Mouse (Mus musculus): ENCODE data around the gene Btrc. TPM values are rescaled to one million over a fixed set of nuclear protein-coding genes. Genes with fewer than 3 reads are reported as not detected.
A peak's percentile ranks its signal among the peaks of the same experiment; 100 is the strongest.

Btrc gene
- total and polyA plus RNA-seq, 3 experiments, result 14.2 to 30.3 TPM; not detected in 1

DNA sequence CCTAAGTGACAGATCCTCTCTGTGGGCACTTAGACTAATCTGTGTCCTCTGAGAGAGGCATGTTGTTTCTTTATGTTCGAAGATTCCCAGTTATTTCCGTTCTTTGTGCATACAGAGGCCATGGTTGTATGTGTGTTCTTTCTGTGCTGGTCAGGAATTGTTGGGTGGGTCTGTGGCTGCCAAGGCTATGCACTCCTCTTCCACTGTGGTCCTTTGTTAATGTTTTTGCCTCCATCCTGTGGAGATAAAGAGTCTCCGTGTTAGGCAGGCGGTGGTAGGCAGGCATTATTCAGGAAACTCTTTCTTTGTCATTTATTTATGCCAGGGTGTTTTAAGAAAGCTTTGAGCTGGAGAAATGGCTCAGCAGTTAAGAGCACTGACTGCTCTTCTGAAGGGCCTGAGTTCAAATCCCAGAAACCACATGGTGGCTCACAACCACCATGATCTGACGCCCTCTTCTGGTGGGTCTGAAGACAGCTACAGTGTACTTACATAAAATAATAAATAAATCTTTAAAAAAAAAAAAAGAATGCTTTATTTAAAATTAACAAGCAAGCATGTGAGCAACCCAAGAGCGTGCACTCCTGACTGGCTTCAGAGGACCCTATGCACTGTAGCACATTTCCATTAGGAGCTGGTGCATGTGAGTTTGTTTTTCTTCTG lies 67.6 kb downstream of the Btrc start:
- Histone ChIP-seq H3K4me1 (ENCODE audit: control insufficient read depth in 1 of 2, insufficient read depth in 2 of 2, low read length in 2 of 2) (peaks cover 0 to 2% of the 10 kb centered on the region in 2 experiments; a peak in 1 of 4 replicates), H3K27ac (ENCODE audit: control insufficient read depth, low read depth, low read length) (no peak overlapping the region), H3K9ac (ENCODE audit: control insufficient read depth, low read depth, low read length, poor library complexity, severe bottlenecking) (no peak overlapping the region), H3K27me3 (ENCODE audit: control insufficient read depth in 1 of 2, insufficient read depth in 2 of 2, low read length in 2 of 2) (no peaks in the 10 kb centered on the region), H3K4me3 (ENCODE audit: control insufficient read depth in 1 of 2, insufficient read depth in 1 of 2, low read depth in 2 of 2, low read length in 2 of 2) (no peak overlapping the region), H3K36me3 (ENCODE audit: control insufficient read depth in 1 of 2, insufficient read depth in 2 of 2, low read length in 2 of 2) (no peaks in the 10 kb centered on the region), H3K9me3 (replicated peaks; ENCODE audit: insufficient read depth, low read length) (no peaks in the 10 kb centered on the region), H3K79me2 (ENCODE audit: control insufficient read depth, insufficient read depth, low read length, poor library complexity) (no peaks in the 10 kb centered on the region)
- DNase-seq (ENCODE audit: low read depth, low spot score), result peak; percentile 23
- peak; percentile 32 for TF ChIP-seq SMC3 (IDR thresholded peaks at IDR 0.05; ENCODE audit: low read depth, low read length)
- TF ChIP-seq ZNF384 (IDR thresholded peaks at IDR 0.05; ENCODE audit: low read depth, low read length), result peak; percentile 76
- 0 out of 2 replicates have a peak, but pooled peaks have one; percentile 12 for TF ChIP-seq ZC3H11A (IDR thresholded peaks at IDR 0.05; ENCODE audit: low read depth, low read length)
- peak in 1 of 3 experiments; percentile 27; a peak in 3 of 6 replicates for TF ChIP-seq CTCF (IDR thresholded peaks at IDR 0.05 in 2 of 3, conservative IDR thresholded peaks at IDR 0.05 in 1 of 3; ENCODE audit: control insufficient read depth in 1 of 3, insufficient read depth in 1 of 3, low read depth in 2 of 3, low read length in 3 of 3, poor library complexity in 1 of 3, severe bottlenecking in 1 of 3)
- TF ChIP-seq EP300 (IDR thresholded peaks at IDR 0.05; ENCODE audit: low read depth in 1 of 2, low read length in 2 of 2), result no peak
- 0 out of 2 replicates have a peak, but pooled peaks have one; percentile 43 for TF ChIP-seq MYC (IDR thresholded peaks at IDR 0.05; ENCODE audit: low read depth, low read length)
- TF ChIP-seq RAD21 (IDR thresholded peaks at IDR 0.05; ENCODE audit: low read depth, low read length), result peak; percentile 14
- TF ChIP-seq MYB (IDR thresholded peaks at IDR 0.05; ENCODE audit: low read depth, low read length), result no peak

DNA sequence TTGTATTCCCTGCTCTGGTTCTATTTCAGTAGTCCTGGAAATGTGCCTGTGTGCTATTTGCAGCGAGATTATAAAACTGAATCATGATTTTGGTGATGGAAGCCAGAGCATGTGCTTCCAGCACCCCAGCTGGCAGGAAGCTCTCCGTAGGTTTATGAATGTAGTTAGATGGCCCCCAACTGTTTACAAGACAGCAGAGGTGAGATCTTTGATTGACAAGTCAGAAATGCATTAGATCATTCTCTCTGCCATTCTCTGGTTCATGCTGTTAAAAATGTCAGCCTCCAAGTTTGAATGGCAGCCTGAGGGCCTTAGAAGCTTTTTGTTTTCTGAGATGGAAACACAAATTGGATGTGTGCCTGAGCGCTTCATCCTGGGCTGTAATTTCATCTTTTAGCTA lies 68.8 kb downstream of the Btrc start:
- H3K79me2 ChIP-seq (ENCODE audit: control insufficient read depth, insufficient read depth, low read length, poor library complexity), result no peaks in the 10 kb centered on the region
- H3K27me3 ChIP-seq (ENCODE audit: control insufficient read depth in 1 of 2, insufficient read depth in 2 of 2, low read length in 2 of 2), result no peaks in the 10 kb centered on the region
- H3K27ac ChIP-seq (ENCODE audit: control insufficient read depth, low read depth, low read length), result no peak overlapping the region
- H3K4me1 ChIP-seq (ENCODE audit: control insufficient read depth in 1 of 2, insufficient read depth in 2 of 2, low read length in 2 of 2), result peaks cover 0 to 2% of the 10 kb centered on the region in 2 experiments; a peak in 1 of 4 replicates
- H3K9ac ChIP-seq (ENCODE audit: control insufficient read depth, low read depth, low read length, poor library complexity, severe bottlenecking), result no peak overlapping the region
- no peak overlapping the region for H3K4me3 ChIP-seq (ENCODE audit: control insufficient read depth in 1 of 2, insufficient read depth in 1 of 2, low read depth in 2 of 2, low read length in 2 of 2)
- no peak for TF ChIP-seq ZNF384 (IDR thresholded peaks at IDR 0.05; ENCODE audit: low read depth, low read length)
- no peak for TF ChIP-seq MYB (IDR thresholded peaks at IDR 0.05; ENCODE audit: low read depth, low read length)
- TF ChIP-seq ETS1 (IDR thresholded peaks at IDR 0.05; ENCODE audit: low read depth, low read length), result no peak
- TF ChIP-seq NELFE (IDR thresholded peaks at IDR 0.05; ENCODE audit: low read depth, low read length), result no peak
- TF ChIP-seq GATA1 (IDR thresholded peaks at IDR 0.05; ENCODE audit: low read depth, low read length), result no peak
- no peak for TF ChIP-seq CTCF (IDR thresholded peaks at IDR 0.05 in 2 of 3, conservative IDR thresholded peaks at IDR 0.05 in 1 of 3; ENCODE audit: control insufficient read depth in 1 of 3, insufficient read depth in 1 of 3, low read depth in 2 of 3, low read length in 3 of 3, poor library complexity in 1 of 3, severe bottlenecking in 1 of 3)
- no peak for TF ChIP-seq UBTF (IDR thresholded peaks at IDR 0.05; ENCODE audit: borderline replicate concordance, insufficient read depth, low read depth, low read length)
- no peak for TF ChIP-seq MAX (IDR thresholded peaks at IDR 0.05; ENCODE audit: low read length)
- no peak for TF ChIP-seq SIN3A (IDR thresholded peaks at IDR 0.05; ENCODE audit: low read length)
- TF ChIP-seq CHD1 (IDR thresholded peaks at IDR 0.05; ENCODE audit: low read depth, low read length), result no peak
- no peak for TF ChIP-seq MEF2A (IDR thresholded peaks at IDR 0.05; ENCODE audit: extremely low read depth, insufficient replicate concordance, low read depth, low read length, poor library complexity, severe bottlenecking)
- TF ChIP-seq BHLHE40 (IDR thresholded peaks at IDR 0.05; ENCODE audit: borderline replicate concordance, low read depth, low read length), result no peak
- TF ChIP-seq HCFC1 (IDR thresholded peaks at IDR 0.05; ENCODE audit: low read depth, low read length), result no peak
- TF ChIP-seq SMC3 (IDR thresholded peaks at IDR 0.05; ENCODE audit: low read depth, low read length), result no peak
- TF ChIP-seq E2F4 (IDR thresholded peaks at IDR 0.05; ENCODE audit: borderline replicate concordance, low read depth, low read length), result no peak
- no peak for TF ChIP-seq GABPA (IDR thresholded peaks at IDR 0.05; ENCODE audit: low read depth, low read length)
- TF ChIP-seq ZMIZ1 (IDR thresholded peaks at IDR 0.05; ENCODE audit: low read depth, low read length), result no peak
- H3K9me3 ChIP-seq (replicated peaks; ENCODE audit: insufficient read depth, low read length), result no peaks in the 10 kb centered on the region
- DNase-seq (ENCODE audit: low read depth, low spot score), result no peak
- H3K36me3 ChIP-seq (ENCODE audit: control insufficient read depth in 1 of 2, insufficient read depth in 2 of 2, low read length in 2 of 2), result no peaks in the 10 kb centered on the region
